Mouse (Mus musculus): ENCODE results near the gene Kcnj10.

The Kcnj10 gene

GRCm38 (mm10) chr1:172331422-172331947, 9.5 kb upstream of the Kcnj10 start:
- no peak for DNase-seq (ENCODE audit: low read depth)

GRCm38 (mm10) chr1:172332925-172333324, 8.1 kb upstream of the Kcnj10 start:
- no peak for DNase-seq (ENCODE audit: low read depth)

- DNase-seq (ENCODE audit: low read depth), result no peak
These were observed 7.5 kb upstream of the Kcnj10 start for GRCm38 (mm10) chr1:172333512-172333911.

GRCm38 (mm10) chr1:172335804-172336203, 5.2 kb upstream of the Kcnj10 start:
- DNase-seq (ENCODE audit: low read depth), result no peak

- no peak for DNase-seq (ENCODE audit: low read depth)
These were observed 3.4 kb upstream of the Kcnj10 start for GRCm38 (mm10) chr1:172337411-172338185.

GRCm38 (mm10) chr1:172341386-172341785, 376 bp downstream of the Kcnj10 start:
- DNase-seq (ENCODE audit: low read depth), result no peak

GRCm38 (mm10) chr1:172342729-172343128, 1.7 kb downstream of the Kcnj10 start:
- no peak for DNase-seq (ENCODE audit: low read depth)

- no peak for DNase-seq (ENCODE audit: low read depth)
These were observed 2.9 kb downstream of the Kcnj10 start for GRCm38 (mm10) chr1:172343914-172344313.

GRCm38 (mm10) chr1:172344820-172345219, 3.8 kb downstream of the Kcnj10 start:
- DNase-seq (ENCODE audit: low read depth), result no peak

GRCm38 (mm10) chr1:172346707-172347106, 5.7 kb downstream of the Kcnj10 start:
- no peak for DNase-seq (ENCODE audit: low read depth)

- DNase-seq (ENCODE audit: low read depth), result no peak
These were observed 6.4 kb downstream of the Kcnj10 start for GRCm38 (mm10) chr1:172347382-172347781.

- no peak for DNase-seq (ENCODE audit: low read depth)
These were observed 8.5 kb downstream of the Kcnj10 start for GRCm38 (mm10) chr1:172349504-172349903.

GRCm38 (mm10) chr1:172349916-172350812, 9.2 kb downstream of the Kcnj10 start:
- DNase-seq (ENCODE audit: low read depth), result no peak

GRCm38 (mm10) chr1:172352001-172352400, 11.0 kb downstream of the Kcnj10 start:
- no peak for DNase-seq (ENCODE audit: low read depth)

GRCm38 (mm10) chr1:172352453-172352852, 11.4 kb downstream of the Kcnj10 start:
- peak; percentile 34 for DNase-seq (ENCODE audit: low read depth)

GRCm38 (mm10) chr1:172355336-172355735, 14.3 kb downstream of the Kcnj10 start:
- DNase-seq (ENCODE audit: low read depth), result no peak

- DNase-seq (ENCODE audit: low read depth), result peak; percentile 61
These were observed 16.5 kb downstream of the Kcnj10 start for GRCm38 (mm10) chr1:172357550-172357949.

GRCm38 (mm10) chr1:172358341-172358740, 17.3 kb downstream of the Kcnj10 start:
- DNase-seq (ENCODE audit: low read depth), result no peak

GRCm38 (mm10) chr1:172364684-172365083, 23.7 kb downstream of the Kcnj10 start:
- DNase-seq (ENCODE audit: low read depth), result peak; percentile 78

GRCm38 (mm10) chr1:172368768-172369418, 27.9 kb downstream of the Kcnj10 start:
- DNase-seq (ENCODE audit: low read depth), result peak; percentile 52

GRCm38 (mm10) chr1:172376198-172376667, 35.2 kb downstream of the Kcnj10 start, which contains the start of gene Pigm:
Gene Pigm, plus strand, starts transcription at chr1:172376546.
- DNase-seq (ENCODE audit: low read depth), result peak; percentile 99

All from 416B (cell line).